Mouse (Mus musculus) limb, embryonic 12.5 days (tissue): ENCODE measurements around the gene Oaz2. TPM values are rescaled to one million over a fixed set of nuclear protein-coding genes. Genes with fewer than 3 reads are reported as not detected.
A peak's percentile ranks its signal among the peaks of the same experiment; 100 is the strongest.
"Not testable (repeated sequence)": the region's sequence is repeated elsewhere in the genome, so short reads cannot be mapped to it uniquely, and the experiment has no call there.

Source experiments
- ATAC-seq: fragments of 200-750 bp; cut with Nextera tagmentation; 2 replicates; pipeline ENCODE4 v1.8.0; 2017; ENCODE audit warnings: low read depth, moderate TSS enrichment; ENCODE audit not compliant: insufficient number of reproducible peaks, insufficient read depth, low FRiP score, low TSS enrichment
- H3K27ac ChIP-seq: fragments of 300-500 bp; sonication (generic); 2 replicates; pipeline ENCODE4 v1.5.1; 2016; ENCODE audit warnings: mild to moderate bottlenecking, moderate library complexity
- H3K27me3 ChIP-seq: fragments of 300-500 bp; sonication (generic); 2 replicates; pipeline ENCODE4 v1.6.1; 2016; ENCODE audit warnings: mild to moderate bottlenecking, moderate library complexity
- H3K36me3 ChIP-seq: fragments of 300-500 bp; sonication (generic); 2 replicates; pipeline ENCODE4 v1.6.1; 2016; ENCODE audit warnings: mild to moderate bottlenecking, moderate library complexity
- H3K4me1 ChIP-seq: fragments of 300-500 bp; sonication (generic); replicated peaks from 2 replicates; pipeline ENCODE4 v1.6.1; 2016
- H3K4me2 ChIP-seq: fragments of 300-500 bp; sonication (generic); 2 replicates; pipeline ENCODE4 v1.6.1; 2016; ENCODE audit warnings: mild to moderate bottlenecking, moderate library complexity
- H3K4me3 ChIP-seq: fragments of 300-500 bp; sonication (generic); replicated peaks from 2 replicates; pipeline ENCODE4 v1.5.1; 2016; ENCODE audit warnings: mild to moderate bottlenecking
- H3K9ac ChIP-seq: fragments of 300-500 bp; sonication (generic); replicated peaks from 2 replicates; pipeline ENCODE4 v1.6.1; 2016; ENCODE audit warnings: mild to moderate bottlenecking, moderate library complexity
- H3K9me3 ChIP-seq: fragments of 300-500 bp; sonication (generic); 2 replicates; pipeline ENCODE4 v1.6.1; 2016; ENCODE audit warnings: mild to moderate bottlenecking, moderate library complexity
- WGBS: fragments of 180-500 bp; shearing (Covaris S2); methylation state at CpG from one replicate; pipeline ENCODE4 v1.1.7; 2016; 5-methylcytosine and 5-hydroxymethylcytosine counted together
- polyA plus RNA-seq: library from polyadenylated mRNA; unstranded; fragments of >200 nt; fragmentation: Nextera tagmentation; extraction: Ambion mirVana; gene quantifications from 2 replicates; pipeline ENCODE4 v1.2.1, GENCODE M21; 2016

Oaz2 gene
- polyA plus RNA-seq, 1 experiment from 2014 or later: 294 TPM

DNA sequence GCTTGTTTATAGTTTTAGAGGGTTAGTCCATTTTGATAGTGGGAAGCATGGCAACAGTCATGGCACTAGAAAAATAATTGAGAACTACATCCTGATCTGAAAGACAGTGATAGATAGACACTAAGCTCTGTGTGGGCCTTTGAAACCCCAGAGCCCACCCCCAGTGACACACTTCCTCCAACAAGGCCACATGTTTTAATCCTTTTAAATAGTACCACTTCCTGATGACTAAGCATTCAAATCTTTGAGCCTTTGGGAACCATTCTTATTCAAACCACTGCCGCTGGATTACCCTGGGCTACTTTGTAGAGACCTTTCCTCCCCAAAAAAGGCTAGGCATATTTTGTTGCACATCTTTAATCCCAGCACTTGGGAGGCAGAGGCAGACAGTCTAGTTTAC, 32.0 kb upstream of the Oaz2 start:
- no peak overlapping the region for H3K4me3 ChIP-seq
- ATAC-seq: no peak
- H3K9me3 ChIP-seq: no peaks in the 10 kb centered on the region
- H3K36me3 ChIP-seq: no peaks in the 10 kb centered on the region
- no peak overlapping the region for H3K4me2 ChIP-seq
- H3K4me1 ChIP-seq: peaks cover 31% of the 10 kb centered on the region
- H3K27me3 ChIP-seq: peaks cover 12% of the 10 kb centered on the region
- no peak overlapping the region for H3K27ac ChIP-seq
- H3K9ac ChIP-seq: no peak overlapping the region
- 82% methylated on average over 1 of the region's 1 CpGs for WGBS

DNA sequence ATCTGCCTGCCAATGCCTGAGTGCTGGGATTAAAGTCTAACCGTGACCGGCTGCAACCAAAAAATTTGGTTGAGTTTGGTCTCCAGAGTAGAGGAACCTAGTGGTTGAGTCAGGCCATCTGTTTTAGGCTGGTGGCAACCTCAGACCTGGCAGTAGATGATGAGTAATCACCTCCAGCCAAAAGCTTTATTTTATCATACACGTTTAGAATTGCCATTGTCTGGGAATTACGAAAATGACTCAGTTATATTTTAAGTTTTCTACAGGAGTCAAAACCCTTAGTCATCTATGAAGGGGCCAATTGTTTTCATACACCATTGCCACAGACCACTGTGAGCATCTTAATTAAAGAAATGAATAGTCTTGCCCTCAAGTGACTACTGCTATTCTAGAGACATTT, 30.9 kb upstream of the Oaz2 start:
- Histone ChIP-seq H3K36me3 (no peaks in the 10 kb centered on the region), H3K4me1 (peaks cover 30% of the 10 kb centered on the region), H3K9ac (no peak overlapping the region), H3K27me3 (peaks cover under 1% of the 10 kb centered on the region; the same call in 1 of the 2 replicates), H3K9me3 (no peaks in the 10 kb centered on the region), H3K4me2 (no peak overlapping the region), H3K4me3 (no peak overlapping the region), H3K27ac (no peak overlapping the region)
- no peak for ATAC-seq
- WGBS: 87% methylated on average over 4 of the region's 4 CpGs

DNA sequence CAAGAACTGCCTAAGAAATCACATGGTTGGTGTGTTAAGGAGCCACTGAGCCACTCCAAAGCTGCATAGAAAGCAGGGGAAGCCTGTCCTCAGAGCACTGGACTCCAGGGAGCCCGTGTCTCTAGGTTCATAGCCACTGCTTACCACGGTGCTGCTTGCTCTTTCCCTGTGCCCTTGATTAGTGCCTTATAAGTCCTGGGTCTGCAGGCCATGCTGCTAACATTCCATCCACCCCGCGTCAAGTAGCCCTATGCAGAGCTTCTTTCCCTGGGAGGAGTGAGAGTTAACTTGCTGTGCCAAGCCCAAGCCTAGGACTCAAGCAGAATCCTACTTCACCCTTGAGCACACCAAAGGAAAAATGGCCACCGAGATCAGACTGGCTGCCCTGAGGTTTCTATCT, 28.7 kb upstream of the Oaz2 start:
- Histone ChIP-seq H3K9me3 (no peaks in the 10 kb centered on the region), H3K27me3 (no peaks in the 10 kb centered on the region), H3K4me2 (no peak overlapping the region), H3K4me1 (peaks cover 33% of the 10 kb centered on the region), H3K36me3 (no peaks in the 10 kb centered on the region), H3K4me3 (no peak overlapping the region), H3K9ac (no peak overlapping the region), H3K27ac (0 out of 2 replicates have a peak overlapping the region, but pooled peaks have one; percentile 12)
- no peak for ATAC-seq
- WGBS: 45% methylated on average over 5 of the region's 5 CpGs

DNA sequence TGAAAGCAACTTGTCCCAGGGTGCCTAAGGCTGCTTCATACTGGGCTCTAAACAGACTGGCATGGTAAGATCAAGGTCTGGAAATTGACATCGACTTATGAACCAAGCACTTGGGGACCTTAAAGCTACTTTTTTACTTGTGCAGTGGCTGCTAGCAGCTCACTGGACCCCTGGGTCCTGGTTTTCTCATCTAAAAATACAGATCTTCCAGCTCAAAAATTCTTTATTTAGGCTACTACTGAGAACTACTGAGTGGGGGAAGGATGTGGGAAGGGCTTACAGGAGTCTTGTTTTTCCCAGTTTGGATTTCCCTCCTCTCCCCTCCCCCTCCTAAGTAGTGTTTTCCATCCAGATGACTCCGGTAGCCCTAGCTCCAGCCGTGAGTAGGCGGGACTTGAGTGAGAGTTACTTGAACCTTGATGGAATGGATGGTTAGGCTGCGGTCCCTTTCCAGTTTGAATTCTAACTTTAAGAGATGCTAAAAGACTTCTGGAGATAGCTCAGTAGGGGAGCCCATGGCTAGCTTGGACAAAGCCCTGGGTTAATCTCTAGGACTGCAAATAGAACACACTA, 26.9 kb upstream of the Oaz2 start:
- WGBS: 4% methylated on average over 5 of the region's 5 CpGs
- H3K4me3 ChIP-seq: no peak overlapping the region
- 0 out of 2 replicates have a peak, but pooled peaks have one; percentile 26 for ATAC-seq
- H3K9ac ChIP-seq: no peak overlapping the region
- peaks cover 40% of the 10 kb centered on the region for H3K4me1 ChIP-seq
- peak overlapping the region; percentile 82 for H3K27ac ChIP-seq
- peak overlapping the region; percentile 17; the same call in 1 of the 2 replicates for H3K4me2 ChIP-seq
- no peaks in the 10 kb centered on the region for H3K27me3 ChIP-seq
- no peaks in the 10 kb centered on the region for H3K36me3 ChIP-seq
- no peaks in the 10 kb centered on the region for H3K9me3 ChIP-seq

DNA sequence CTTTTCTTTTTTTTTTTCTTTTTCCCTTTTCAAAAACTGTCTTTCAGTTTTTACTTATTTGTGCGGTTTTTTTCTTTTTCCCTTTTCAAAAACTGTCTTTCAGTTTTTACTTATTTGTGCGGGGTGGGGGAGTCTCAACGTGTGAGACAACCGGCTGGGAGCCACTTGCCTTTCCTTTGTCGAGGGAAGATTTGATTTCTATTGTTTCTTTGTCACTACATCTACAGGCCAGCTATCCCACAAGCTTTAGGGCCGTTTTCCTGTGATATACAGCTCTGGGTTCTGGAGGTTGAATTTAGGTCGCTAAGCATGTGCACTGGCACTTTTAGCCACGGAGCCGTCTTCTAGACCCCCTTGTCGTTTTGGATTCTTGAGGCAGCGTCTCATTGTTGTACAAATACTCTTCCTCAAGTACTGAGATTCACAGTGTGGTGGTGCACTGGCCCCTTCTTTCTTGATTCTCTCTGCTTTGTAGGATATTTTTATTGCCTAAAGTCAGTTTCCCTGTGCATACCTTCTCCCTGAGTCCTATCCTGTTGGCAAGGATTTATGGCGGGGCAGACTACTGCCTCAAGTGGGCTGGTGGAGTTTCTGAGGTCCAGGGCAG, 26.3 kb upstream of the Oaz2 start:
- Histone ChIP-seq H3K36me3 (no peaks in the 10 kb centered on the region), H3K27me3 (no peaks in the 10 kb centered on the region), H3K4me3 (no peak overlapping the region), H3K4me2 (peak overlapping the region; percentile 7; the same call in 1 of the 2 replicates), H3K9ac (no peak overlapping the region), H3K27ac (no peak overlapping the region), H3K4me1 (peaks cover 44% of the 10 kb centered on the region), H3K9me3 (no peaks in the 10 kb centered on the region)
- WGBS: 18% methylated on average over 12 of the region's 12 CpGs
- no peak for ATAC-seq

DNA sequence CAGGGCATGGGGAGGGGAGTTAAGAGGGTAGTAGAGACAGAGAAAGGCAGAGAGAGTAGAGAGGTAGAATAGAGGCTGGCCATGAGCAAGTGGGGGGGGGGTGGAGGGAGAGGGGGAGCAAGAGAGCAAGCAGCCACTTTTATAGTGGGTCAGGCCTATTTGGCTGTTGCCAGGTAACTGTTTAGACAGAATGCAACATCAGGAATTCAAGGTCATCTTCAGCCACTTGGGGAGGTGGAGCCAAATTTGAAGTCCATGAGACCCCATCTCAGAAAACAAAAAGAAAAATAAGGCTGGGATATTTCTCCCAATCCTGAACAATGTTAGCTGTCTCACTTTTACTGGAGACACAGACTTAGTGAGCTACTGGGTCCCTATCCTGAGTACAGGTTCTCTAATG, 25.3 kb upstream of the Oaz2 start:
- H3K4me1 ChIP-seq: peaks cover 44% of the 10 kb centered on the region
- H3K9ac ChIP-seq: no peak overlapping the region
- H3K36me3 ChIP-seq: no peaks in the 10 kb centered on the region
- no peak for ATAC-seq
- H3K27ac ChIP-seq: no peak overlapping the region
- H3K4me3 ChIP-seq: no peak overlapping the region
- H3K27me3 ChIP-seq: no peaks in the 10 kb centered on the region
- H3K4me2 ChIP-seq: no peak overlapping the region
- no peaks in the 10 kb centered on the region for H3K9me3 ChIP-seq

DNA sequence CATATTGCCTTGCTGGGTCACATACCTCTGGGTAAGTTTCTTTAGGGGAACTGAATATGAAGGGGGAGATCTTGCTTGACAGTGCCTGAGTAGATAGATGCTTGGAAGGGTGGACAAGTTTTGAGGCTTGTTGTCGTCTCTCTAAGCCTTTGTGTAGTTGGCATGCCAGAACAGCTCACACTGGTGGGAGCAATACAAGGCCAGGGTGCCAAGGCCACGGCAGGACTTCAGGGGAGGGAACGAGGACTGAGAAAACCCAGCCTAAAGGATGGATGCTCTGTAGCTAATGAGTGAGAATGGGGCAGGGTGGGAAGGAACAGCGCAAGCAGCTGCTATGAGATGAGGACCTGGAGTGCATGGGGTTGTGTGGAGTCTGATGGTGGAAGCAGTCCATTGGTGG, 22.8 kb upstream of the Oaz2 start:
- Histone ChIP-seq H3K27ac (no peak overlapping the region), H3K9ac (no peak overlapping the region), H3K4me2 (no peak overlapping the region), H3K9me3 (no peaks in the 10 kb centered on the region), H3K4me3 (no peak overlapping the region), H3K36me3 (no peaks in the 10 kb centered on the region), H3K27me3 (no peaks in the 10 kb centered on the region), H3K4me1 (peaks cover 34% of the 10 kb centered on the region)
- ATAC-seq: no peak
- WGBS: 89% methylated on average over 4 of the region's 4 CpGs

DNA sequence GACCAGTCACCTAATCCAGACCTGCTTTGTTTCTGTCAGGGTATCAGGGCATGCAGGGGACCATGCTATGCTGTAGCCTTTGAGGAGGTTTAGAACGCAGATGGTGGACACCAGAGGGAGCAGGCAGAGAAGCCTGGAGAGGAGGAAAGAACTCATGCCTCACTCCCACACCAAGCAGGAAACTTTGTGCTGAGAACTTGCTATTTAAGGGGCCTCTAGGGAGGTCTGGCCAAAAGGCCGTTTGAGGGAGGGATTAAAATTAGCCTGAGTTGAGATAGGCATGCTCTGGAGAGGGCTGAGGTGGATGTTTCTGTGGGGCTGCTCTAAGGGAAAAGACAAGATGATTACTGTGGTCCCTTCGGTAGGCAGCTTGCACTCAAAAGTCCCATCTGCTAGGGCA, 21.8 kb upstream of the Oaz2 start:
- WGBS: 50% methylated on average over 3 of the region's 3 CpGs
- H3K4me2 ChIP-seq: no peak overlapping the region
- no peaks in the 10 kb centered on the region for H3K9me3 ChIP-seq
- peak overlapping the region; percentile 19; the same call in 1 of the 2 replicates for H3K27ac ChIP-seq
- no peak overlapping the region for H3K4me3 ChIP-seq
- H3K36me3 ChIP-seq: no peaks in the 10 kb centered on the region
- no peaks in the 10 kb centered on the region for H3K27me3 ChIP-seq
- H3K9ac ChIP-seq: no peak overlapping the region
- ATAC-seq: no peak
- H3K4me1 ChIP-seq: peaks cover 25% of the 10 kb centered on the region

DNA sequence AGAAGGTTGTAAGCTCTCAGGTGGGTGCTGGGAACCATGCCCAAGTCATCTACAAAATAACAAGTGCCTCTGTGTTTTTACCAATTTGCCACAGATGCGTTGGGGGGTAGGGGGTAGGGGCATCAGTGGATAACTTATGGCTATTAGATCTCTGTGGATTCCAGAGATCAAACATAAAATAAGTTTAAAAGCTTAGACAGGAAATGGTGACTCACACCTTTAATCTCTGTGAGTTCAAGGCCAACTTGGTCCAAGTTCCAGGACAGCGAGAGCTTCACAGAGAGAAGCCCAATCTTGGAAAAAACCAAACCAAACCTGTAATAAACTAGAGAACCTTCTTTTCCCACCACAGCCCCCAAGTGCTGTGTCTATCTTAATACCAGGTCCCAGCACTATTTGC, 21.0 kb upstream of the Oaz2 start:
- no peaks in the 10 kb centered on the region for H3K9me3 ChIP-seq
- no peak overlapping the region for H3K4me3 ChIP-seq
- no peak for ATAC-seq
- H3K4me2 ChIP-seq: no peak overlapping the region
- no peaks in the 10 kb centered on the region for H3K27me3 ChIP-seq
- H3K27ac ChIP-seq: no peak overlapping the region
- H3K4me1 ChIP-seq: peaks cover 18% of the 10 kb centered on the region
- H3K9ac ChIP-seq: no peak overlapping the region
- no peaks in the 10 kb centered on the region for H3K36me3 ChIP-seq
- 83% methylated on average over 2 of the region's 2 CpGs for WGBS

DNA sequence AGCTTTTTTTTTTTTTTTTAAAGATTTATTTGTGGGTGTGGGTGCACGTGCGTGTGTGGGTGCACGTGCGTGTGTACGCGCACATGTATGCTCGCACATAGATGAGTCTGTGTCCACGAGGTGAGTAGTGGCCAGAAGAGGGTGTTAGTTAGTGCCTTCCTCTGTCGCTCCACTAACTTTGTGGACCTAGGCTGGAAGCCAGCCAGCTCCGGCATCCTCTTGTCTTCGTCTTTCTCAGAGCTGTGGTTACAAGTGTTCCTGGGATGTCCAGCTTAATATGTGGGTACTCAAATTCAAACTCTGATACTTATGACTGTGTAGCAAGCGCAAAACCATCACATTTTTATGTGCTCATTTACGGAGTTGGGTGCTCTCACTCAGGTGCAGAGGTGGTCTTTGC, 19.1 kb upstream of the Oaz2 start:
- Histone ChIP-seq H3K9ac (no peak overlapping the region), H3K36me3 (no peaks in the 10 kb centered on the region), H3K9me3 (no peaks in the 10 kb centered on the region), H3K27me3 (no peaks in the 10 kb centered on the region), H3K4me3 (no peak overlapping the region), H3K4me1 (peaks cover 11% of the 10 kb centered on the region), H3K4me2 (no peak overlapping the region), H3K27ac (no peak overlapping the region)
- ATAC-seq: no peak
- 94% methylated on average over 13 of the region's 13 CpGs for WGBS

DNA sequence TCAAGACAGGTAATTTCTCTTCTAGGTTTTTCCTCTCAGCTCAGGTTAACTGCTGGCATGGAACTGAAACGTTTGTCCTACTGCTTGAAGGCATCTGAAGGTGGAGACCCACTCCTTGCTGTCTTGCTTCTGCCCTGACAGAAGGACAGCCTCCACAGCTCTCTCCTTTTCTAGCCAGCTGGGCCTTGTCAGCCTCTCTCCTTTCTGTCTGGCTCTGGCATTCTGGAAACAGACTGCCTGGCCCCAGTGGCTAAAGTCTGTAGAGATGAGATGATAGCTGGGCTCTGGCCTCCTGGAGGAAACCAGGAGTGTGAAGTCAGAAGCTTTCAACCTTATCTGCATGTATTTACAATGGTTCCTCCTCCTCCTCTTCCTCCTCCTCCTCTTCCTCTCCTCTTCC, 17.8 kb upstream of the Oaz2 start:
- Histone ChIP-seq H3K36me3 (no peaks in the 10 kb centered on the region), H3K9me3 (no peaks in the 10 kb centered on the region), H3K4me2 (no peak overlapping the region), H3K9ac (no peak overlapping the region), H3K4me3 (no peak overlapping the region), H3K27me3 (no peaks in the 10 kb centered on the region), H3K4me1 (peaks cover 11% of the 10 kb centered on the region), H3K27ac (no peak overlapping the region)
- 41% methylated on average over 1 of the region's 1 CpGs for WGBS
- ATAC-seq: no peak

DNA sequence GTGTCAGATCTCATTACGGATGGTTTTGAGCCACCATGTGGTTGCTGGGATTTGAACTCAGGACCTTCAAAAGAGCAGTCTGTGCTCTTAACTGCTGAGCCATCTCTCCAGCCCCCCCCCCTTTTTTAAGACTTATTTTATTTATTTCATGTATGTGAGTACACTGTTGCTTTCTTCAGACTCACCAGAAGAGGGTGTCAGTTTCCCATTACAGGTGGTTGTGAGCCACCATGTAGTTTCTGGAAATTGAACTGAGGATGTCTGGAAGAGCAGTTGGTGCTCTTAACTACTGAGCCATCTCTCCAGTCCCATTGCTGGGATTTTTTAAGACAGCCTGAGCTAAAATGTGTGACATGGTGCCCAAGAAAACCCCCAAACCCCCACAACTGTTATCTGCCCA, 15.8 kb upstream of the Oaz2 start:
- not testable (repeated sequence) for ATAC-seq, H3K27ac ChIP-seq, H3K4me3 ChIP-seq, H3K9me3 ChIP-seq, H3K9ac ChIP-seq, H3K27me3 ChIP-seq, H3K36me3 ChIP-seq, H3K4me1 ChIP-seq, H3K4me2 ChIP-seq
- 92% methylated on average over 1 of the region's 1 CpGs for WGBS
